Mouse (Mus musculus) kidney, embryonic 14.5 days (tissue): Measurements from ENCODE around the gene Ntng1. TPM values are rescaled to one million over a fixed set of nuclear protein-coding genes. Genes with fewer than 3 reads are reported as not detected.
A peak's percentile ranks its signal among the peaks of the same experiment; 100 is the strongest.
"Not testable (repeated sequence)": the region's sequence is repeated elsewhere in the genome, so short reads cannot be mapped to it uniquely, and the experiment has no call there.

Experiments
- ATAC-seq: fragments of 200-750 bp; cut with Nextera tagmentation; 2 replicates; pipeline ENCODE4 v1.8.0; 2017; ENCODE audit warnings: moderate number of reproducible peaks, mild to moderate bottlenecking, moderate TSS enrichment, moderate library complexity; ENCODE audit not compliant: low FRiP score, low TSS enrichment
- H3K27ac ChIP-seq: fragments of 300-500 bp; sonication (generic); 2 replicates; pipeline ENCODE4 v1.5.1; 2014; ENCODE audit warnings: low read depth, mild to moderate bottlenecking, low read length, moderate library complexity, mixed read lengths
- H3K27me3 ChIP-seq: fragments of 300-500 bp; sonication (generic); 2 replicates; pipeline ENCODE4 v1.6.1; 2014; ENCODE audit warnings: mild to moderate bottlenecking, low read length; ENCODE audit not compliant: control insufficient read depth, insufficient read depth
- H3K36me3 ChIP-seq: fragments of 300-500 bp; sonication (generic); 2 replicates; pipeline ENCODE4 v1.6.1; 2014; ENCODE audit warnings: low read length, mixed read lengths; ENCODE audit not compliant: control insufficient read depth, insufficient read depth
- H3K4me1 ChIP-seq: fragments of 300-500 bp; sonication (generic); 2 replicates; pipeline ENCODE4 v1.6.1; 2014; ENCODE audit warnings: low read length, mixed read lengths; ENCODE audit not compliant: control insufficient read depth, insufficient read depth
- H3K4me2 ChIP-seq: fragments of 300-500 bp; sonication (generic); replicated peaks from 2 replicates; pipeline ENCODE4 v1.6.1; 2014; ENCODE audit warnings: low read depth, mild to moderate bottlenecking, low read length
- H3K4me3 ChIP-seq: fragments of 300-500 bp; sonication (generic); 2 replicates; pipeline ENCODE4 v1.5.1; 2014; ENCODE audit warnings: mild to moderate bottlenecking, low read length
- H3K9ac ChIP-seq: fragments of 300-500 bp; sonication (generic); 2 replicates; pipeline ENCODE4 v1.6.1; 2014; ENCODE audit warnings: low read depth, mild to moderate bottlenecking, low read length, moderate library complexity
- H3K9me3 ChIP-seq: fragments of 300-500 bp; sonication (generic); 2 replicates; pipeline ENCODE4 v1.6.1; 2016; ENCODE audit warnings: low read length; ENCODE audit not compliant: control insufficient read depth
- WGBS: fragments of 180-500 bp; shearing (Covaris S2); extraction: QIAGEN DNeasy Blood & Tissue Kit; methylation state at CpG from one replicate; pipeline ENCODE4 v1.1.7; 2014; 5-methylcytosine and 5-hydroxymethylcytosine counted together
- polyA plus RNA-seq: library from polyadenylated mRNA; unstranded; fragments of >200 nt; fragmentation: Nextera tagmentation; extraction: Ambion mirVana; gene quantifications from 2 replicates; pipeline ENCODE4 v1.2.1, GENCODE M21; 2014

Gene Ntng1
- polyA plus RNA-seq, 1 experiment from 2014 or later, result 3.0 TPM

GRCm38 (mm10) chr3:109765141-109765540, 378.7 kb downstream of the Ntng1 start:
- Histone ChIP-seq H3K9me3 (no peaks in the 10 kb centered on the region), H3K27me3 (no peaks in the 10 kb centered on the region), H3K4me2 (no peak overlapping the region), H3K4me3 (no peak overlapping the region), H3K36me3 (no peaks in the 10 kb centered on the region), H3K4me1 (no peaks in the 10 kb centered on the region), H3K9ac (no peak overlapping the region), H3K27ac (no peak overlapping the region)
- no peak for ATAC-seq
- WGBS, result 80% methylated on average over 4 of the region's 4 CpGs

GRCm38 (mm10) chr3:109756426-109756825, 387.4 kb downstream of the Ntng1 start:
- WGBS, result 81% methylated on average over 2 of the region's 2 CpGs
- H3K27me3 ChIP-seq, result no peaks in the 10 kb centered on the region
- H3K4me3 ChIP-seq, result no peak overlapping the region
- H3K27ac ChIP-seq, result no peak overlapping the region
- no peak overlapping the region for H3K9ac ChIP-seq
- no peaks in the 10 kb centered on the region for H3K9me3 ChIP-seq
- ATAC-seq, result no peak
- no peaks in the 10 kb centered on the region for H3K36me3 ChIP-seq
- H3K4me2 ChIP-seq, result no peak overlapping the region
- H3K4me1 ChIP-seq, result no peaks in the 10 kb centered on the region

- not testable (repeated sequence) for H3K9me3 ChIP-seq, H3K4me3 ChIP-seq, H3K36me3 ChIP-seq, H3K27ac ChIP-seq, ATAC-seq, H3K4me1 ChIP-seq, H3K27me3 ChIP-seq, H3K9ac ChIP-seq, H3K4me2 ChIP-seq
- 72% methylated on average over 3 of the region's 3 CpGs for WGBS
Measured at GRCm38 (mm10) chr3:109747593-109747992, 396.2 kb downstream of the Ntng1 start.

GRCm38 (mm10) chr3:109740466-109741102, 403.2 kb downstream of the Ntng1 start:
- ATAC-seq, result no peak
- 48% methylated on average over 2 of the region's 2 CpGs for WGBS
- Histone ChIP-seq H3K27ac (no peak overlapping the region), H3K9ac (no peak overlapping the region), H3K36me3 (no peaks in the 10 kb centered on the region), H3K9me3 (no peaks in the 10 kb centered on the region; the same call in 1 of the 2 replicates), H3K4me2 (no peak overlapping the region), H3K4me3 (no peak overlapping the region), H3K27me3 (no peaks in the 10 kb centered on the region), H3K4me1 (no peaks in the 10 kb centered on the region)

- Histone ChIP-seq H3K27ac (no peak overlapping the region), H3K4me2 (no peak overlapping the region), H3K4me3 (no peak overlapping the region), H3K9ac (no peak overlapping the region), H3K9me3 (no peaks in the 10 kb centered on the region; the same call in 1 of the 2 replicates), H3K36me3 (no peaks in the 10 kb centered on the region), H3K4me1 (no peaks in the 10 kb centered on the region), H3K27me3 (no peaks in the 10 kb centered on the region)
- peak; percentile 89; the same call in 1 of the 2 replicates for ATAC-seq
- WGBS, result 55% methylated on average over 10 of the region's 10 CpGs
Measured at GRCm38 (mm10) chr3:109732327-109733182, 411.3 kb downstream of the Ntng1 start.

- no peak overlapping the region for H3K4me3 ChIP-seq
- ATAC-seq, result no peak
- no peak overlapping the region for H3K9ac ChIP-seq
- no peaks in the 10 kb centered on the region; the same call in 1 of the 2 replicates for H3K9me3 ChIP-seq
- 88% methylated on average over 5 of the region's 5 CpGs for WGBS
- no peaks in the 10 kb centered on the region for H3K4me1 ChIP-seq
- H3K36me3 ChIP-seq, result no peaks in the 10 kb centered on the region
- H3K4me2 ChIP-seq, result no peak overlapping the region
- H3K27me3 ChIP-seq, result no peaks in the 10 kb centered on the region
- H3K27ac ChIP-seq, result no peak overlapping the region
Measured at GRCm38 (mm10) chr3:109731592-109732230, 412.1 kb downstream of the Ntng1 start.

Other genes with a start within 250 kb of the Ntng1 start
- gene Prmt6, start 107.0 kb upstream of the Ntng1 start, polyA plus RNA-seq, result 22.2 and 28.1 TPM in 2 replicates